Mouse (Mus musculus): ENCODE data around the gene Sh3bp1. TPM values are rescaled to one million over a fixed set of nuclear protein-coding genes. Genes with fewer than 3 reads are reported as not detected.
"Not testable (repeated sequence)": the region's sequence is repeated elsewhere in the genome, so short reads cannot be mapped to it uniquely, and the experiment has no call there.

The Sh3bp1 gene
- polyA plus RNA-seq, 1 experiment from 2014 or later = 22.7 TPM

DNA sequence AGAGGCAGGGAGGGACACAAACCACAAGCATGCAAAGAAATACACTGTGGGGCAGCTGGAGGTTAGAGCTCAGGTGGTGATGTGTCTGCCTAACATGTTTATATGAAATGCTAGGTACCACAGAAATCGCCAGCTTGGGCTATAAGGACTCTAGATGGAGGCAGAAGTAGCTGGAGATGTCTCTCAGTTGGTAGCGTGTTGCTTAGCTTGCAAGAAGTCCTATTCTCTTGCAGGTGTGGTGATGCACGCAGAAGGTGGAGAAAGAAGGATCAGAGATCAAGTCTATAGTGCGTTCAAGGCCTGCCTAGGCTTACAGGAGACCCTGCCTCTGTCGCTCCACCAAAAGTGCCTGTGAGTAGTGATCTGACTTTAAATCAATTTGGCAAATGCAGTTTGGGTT, 24.0 kb upstream of the Sh3bp1 start:
- H3K36me3 ChIP-seq (ENCODE audit: control insufficient read depth, insufficient read depth, low read length) = no peaks in the 10 kb centered on the region; the same call in 1 of the 2 replicates
- TF ChIP-seq CTCF (IDR thresholded peaks at IDR 0.05; ENCODE audit: low read depth) (no peak), EP300 (optimal IDR thresholded peaks at IDR 0.05) (no peak)
- H3K4me1 ChIP-seq (replicated peaks; ENCODE audit: control insufficient read depth, insufficient read depth) = peaks cover 7% of the 10 kb centered on the region
- H3K27me3 ChIP-seq (ENCODE audit: control insufficient read depth, insufficient read depth, low read length) = no peaks in the 10 kb centered on the region
- ATAC-seq (ENCODE audit: low FRiP score, low TSS enrichment) = no peak
- no peak overlapping the region for H3K4me3 ChIP-seq (ENCODE audit: low read depth, low read length)
- DNase-seq (ENCODE audit: low spot score) = no peak
- peak overlapping the region; percentile 88 for H3K27ac ChIP-seq (replicated peaks)
- H3K9ac ChIP-seq (ENCODE audit: low read length) = peak overlapping the region; percentile 31; the same call in 1 of the 2 replicates
- no peaks in the 10 kb centered on the region for H3K9me3 ChIP-seq (ENCODE audit: control insufficient read depth, low read length)
- WGBS = 65% methylated on average over 5 of the region's 5 CpGs
- no peak overlapping the region; the same call in 1 of the 2 replicates for H3K4me2 ChIP-seq (replicated peaks; ENCODE audit: low read depth)

DNA sequence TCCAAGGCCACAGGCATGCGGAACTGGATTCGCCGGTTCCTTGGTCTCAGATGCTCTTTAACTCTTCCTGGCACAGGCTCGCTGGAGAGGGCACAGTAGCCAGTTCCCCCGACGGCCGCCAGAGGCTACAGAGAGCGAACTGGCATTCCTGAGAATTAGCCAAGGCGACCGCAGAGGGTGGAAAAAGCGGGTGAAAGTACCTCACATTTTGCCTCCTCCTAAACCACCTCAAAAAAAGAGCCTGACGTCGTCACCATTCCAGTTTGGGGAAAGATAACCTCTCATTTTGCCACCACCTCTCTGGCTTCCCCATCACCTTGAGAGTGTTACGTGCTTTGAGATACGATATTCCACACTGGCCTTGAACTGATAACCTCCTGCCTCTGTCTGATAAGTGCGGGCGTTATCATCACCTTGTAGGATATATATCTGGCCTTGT, 23.3 kb upstream of the Sh3bp1 start:
- Histone ChIP-seq H3K27me3 (ENCODE audit: control insufficient read depth, insufficient read depth, low read length) (no peaks in the 10 kb centered on the region), H3K4me1 (replicated peaks; ENCODE audit: control insufficient read depth, insufficient read depth) (peaks cover 7% of the 10 kb centered on the region), H3K9ac (ENCODE audit: low read length) (peak overlapping the region; percentile 56), H3K9me3 (ENCODE audit: control insufficient read depth, low read length) (no peaks in the 10 kb centered on the region), H3K4me2 (replicated peaks; ENCODE audit: low read depth) (peak overlapping the region; percentile 68), H3K36me3 (ENCODE audit: control insufficient read depth, insufficient read depth, low read length) (peaks cover 5% of the 10 kb centered on the region), H3K27ac (replicated peaks) (peak overlapping the region; percentile 99), H3K4me3 (ENCODE audit: low read depth, low read length) (peak overlapping the region; percentile 63)
- TF ChIP-seq EP300 (optimal IDR thresholded peaks at IDR 0.05) = peak; percentile 29
- peak; percentile 84 for TF ChIP-seq CTCF (IDR thresholded peaks at IDR 0.05; ENCODE audit: low read depth)
- peak; percentile 95 for DNase-seq (ENCODE audit: low spot score)
- 3% methylated on average over 17 of the region's 17 CpGs for WGBS
- peak; percentile 73 for ATAC-seq (ENCODE audit: low FRiP score, low TSS enrichment)

DNA sequence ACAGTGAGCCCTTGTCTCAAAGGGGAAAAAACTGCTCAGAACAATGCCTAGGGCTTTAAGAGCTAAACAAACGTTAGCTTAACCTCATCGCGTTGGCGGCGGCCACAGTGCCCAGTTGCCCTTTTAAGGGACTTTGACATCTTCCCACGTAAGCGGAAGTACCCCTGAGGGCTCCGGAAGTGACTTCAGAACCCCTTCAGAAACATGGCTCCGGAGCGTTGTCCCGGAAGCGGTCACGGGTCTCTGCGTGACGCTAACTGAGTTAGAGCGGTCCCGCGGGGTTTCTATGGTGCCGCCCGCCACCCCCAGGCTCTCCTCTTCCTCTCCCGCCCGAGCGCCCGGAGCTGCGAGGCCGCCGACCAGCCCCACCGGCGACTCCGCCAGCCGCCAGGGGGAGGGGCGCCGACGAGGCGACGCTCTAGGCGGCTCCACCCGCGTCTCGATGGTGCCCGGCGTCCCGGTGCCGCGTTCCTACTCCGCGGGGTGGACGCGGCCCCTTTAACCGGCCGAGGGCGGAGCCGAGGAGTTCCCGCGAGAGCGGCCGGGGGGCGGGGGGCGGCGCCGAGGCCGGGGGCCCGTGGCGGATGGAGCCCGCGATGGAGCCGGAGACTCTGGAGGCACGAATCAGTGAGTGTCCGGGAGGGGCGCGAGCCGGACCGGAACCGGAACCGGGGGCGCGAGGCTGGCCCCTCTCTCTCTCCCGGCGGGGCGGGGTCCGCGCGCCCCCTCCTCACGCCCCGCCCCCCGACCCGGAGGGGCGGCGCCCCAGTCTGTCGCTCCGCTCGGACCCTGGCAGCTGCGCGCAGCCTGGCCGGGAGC, 22.4 kb upstream of the Sh3bp1 start, which contains the start of gene Gga1:
TSS of gene Gga1 (plus strand) at position 200 of the 819 bp plus-strand sequence.
- Histone ChIP-seq H3K27me3 (ENCODE audit: control insufficient read depth, insufficient read depth, low read length) (no peaks in the 10 kb centered on the region), H3K27ac (replicated peaks) (peak within 1 kb of the TSS; percentile 99), H3K4me2 (replicated peaks; ENCODE audit: low read depth) (peak within 1 kb of the TSS; percentile 68), H3K9me3 (ENCODE audit: control insufficient read depth, low read length) (no peaks in the 10 kb centered on the region), H3K4me3 (ENCODE audit: low read depth, low read length) (peak within 1 kb of the TSS; percentile 63), H3K4me1 (replicated peaks; ENCODE audit: control insufficient read depth, insufficient read depth) (peaks cover 7% of the 10 kb centered on the region), H3K36me3 (ENCODE audit: control insufficient read depth, insufficient read depth, low read length) (peaks cover 13% of the 10 kb centered on the region), H3K9ac (ENCODE audit: low read length) (peak within 1 kb of the TSS; percentile 82)
- WGBS = under 1% methylated on average over 67 of the region's 95 CpGs
- DNase-seq (ENCODE audit: low spot score) (peak; percentile 94), ATAC-seq (ENCODE audit: low FRiP score, low TSS enrichment) (peak; percentile 88)
- TF ChIP-seq EP300 (optimal IDR thresholded peaks at IDR 0.05) = peak; percentile 68
- peak; percentile 29 for TF ChIP-seq CTCF (IDR thresholded peaks at IDR 0.05; ENCODE audit: low read depth)

GRCm38 (mm10) chr15:78877810-78878390, 21.7 kb upstream of the Sh3bp1 start:
- peaks cover 18% of the 10 kb centered on the region for H3K36me3 ChIP-seq (ENCODE audit: control insufficient read depth, insufficient read depth, low read length)
- peak overlapping the region; percentile 68 for H3K4me2 ChIP-seq (replicated peaks; ENCODE audit: low read depth)
- ATAC-seq (ENCODE audit: low FRiP score, low TSS enrichment) (no peak), DNase-seq (ENCODE audit: low spot score) (peak; percentile 32)
- peak overlapping the region; percentile 99 for H3K27ac ChIP-seq (replicated peaks)
- peak overlapping the region; percentile 63 for H3K4me3 ChIP-seq (ENCODE audit: low read depth, low read length)
- TF ChIP-seq CTCF (IDR thresholded peaks at IDR 0.05; ENCODE audit: low read depth) = no peak; the same call in 1 of the 2 replicates
- no peak for TF ChIP-seq EP300 (optimal IDR thresholded peaks at IDR 0.05)
- H3K27me3 ChIP-seq (ENCODE audit: control insufficient read depth, insufficient read depth, low read length) = no peaks in the 10 kb centered on the region
- H3K9ac ChIP-seq (ENCODE audit: low read length) = peak overlapping the region; percentile 82
- H3K4me1 ChIP-seq (replicated peaks; ENCODE audit: control insufficient read depth, insufficient read depth) = peaks cover 7% of the 10 kb centered on the region
- 0% methylated on average over 9 of the region's 17 CpGs for WGBS
- no peaks in the 10 kb centered on the region for H3K9me3 ChIP-seq (ENCODE audit: control insufficient read depth, low read length)

GRCm38 (mm10) chr15:78878792-78879516, 20.6 kb upstream of the Sh3bp1 start:
- not testable (repeated sequence) for H3K4me3 ChIP-seq (ENCODE audit: low read depth, low read length); H3K4me2 ChIP-seq (replicated peaks; ENCODE audit: low read depth); H3K9me3 ChIP-seq (ENCODE audit: control insufficient read depth, low read length); H3K4me1 ChIP-seq (replicated peaks; ENCODE audit: control insufficient read depth, insufficient read depth); ATAC-seq (ENCODE audit: low FRiP score, low TSS enrichment); H3K27me3 ChIP-seq (ENCODE audit: control insufficient read depth, insufficient read depth, low read length)
- DNase-seq (ENCODE audit: low spot score) = peak; percentile 45
- WGBS = 13% methylated on average over 7 of the region's 7 CpGs
- H3K9ac ChIP-seq (ENCODE audit: low read length) = peak overlapping the region; percentile 23
- peak overlapping the region; percentile 61 for H3K27ac ChIP-seq (replicated peaks)
- H3K36me3 ChIP-seq (ENCODE audit: control insufficient read depth, insufficient read depth, low read length) = peaks cover 27% of the 10 kb centered on the region

Measured in stomach, postnatal 0 days (tissue).